Mouse (Mus musculus): ENCODE measurements around the gene Amdhd2.

Gene Amdhd2

DNA sequence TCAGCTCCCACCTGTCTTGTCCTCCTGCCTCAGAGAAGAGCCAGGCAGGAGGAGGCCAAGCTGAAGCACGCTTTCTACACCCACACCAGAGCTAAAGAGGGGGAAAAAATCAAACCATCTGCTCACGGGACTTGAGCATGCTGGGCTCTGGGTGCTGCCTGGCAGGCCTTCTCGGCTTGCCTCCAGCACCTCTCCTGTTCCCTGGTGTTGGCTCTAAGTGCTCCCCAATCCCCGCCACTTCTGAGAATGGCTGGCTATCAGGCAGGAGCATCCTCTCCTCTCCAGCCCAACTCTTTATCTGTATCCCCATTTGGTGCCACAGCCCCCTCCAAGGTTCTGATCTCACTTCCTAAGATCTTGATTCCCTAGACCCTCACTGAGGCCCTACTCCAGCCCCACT lies 35.7 kb upstream of the Amdhd2 start:
- in situ Hi-C loops (cut with MboI; ENCODE audit: low sequenced_read_pairs), result no loop called here

DNA sequence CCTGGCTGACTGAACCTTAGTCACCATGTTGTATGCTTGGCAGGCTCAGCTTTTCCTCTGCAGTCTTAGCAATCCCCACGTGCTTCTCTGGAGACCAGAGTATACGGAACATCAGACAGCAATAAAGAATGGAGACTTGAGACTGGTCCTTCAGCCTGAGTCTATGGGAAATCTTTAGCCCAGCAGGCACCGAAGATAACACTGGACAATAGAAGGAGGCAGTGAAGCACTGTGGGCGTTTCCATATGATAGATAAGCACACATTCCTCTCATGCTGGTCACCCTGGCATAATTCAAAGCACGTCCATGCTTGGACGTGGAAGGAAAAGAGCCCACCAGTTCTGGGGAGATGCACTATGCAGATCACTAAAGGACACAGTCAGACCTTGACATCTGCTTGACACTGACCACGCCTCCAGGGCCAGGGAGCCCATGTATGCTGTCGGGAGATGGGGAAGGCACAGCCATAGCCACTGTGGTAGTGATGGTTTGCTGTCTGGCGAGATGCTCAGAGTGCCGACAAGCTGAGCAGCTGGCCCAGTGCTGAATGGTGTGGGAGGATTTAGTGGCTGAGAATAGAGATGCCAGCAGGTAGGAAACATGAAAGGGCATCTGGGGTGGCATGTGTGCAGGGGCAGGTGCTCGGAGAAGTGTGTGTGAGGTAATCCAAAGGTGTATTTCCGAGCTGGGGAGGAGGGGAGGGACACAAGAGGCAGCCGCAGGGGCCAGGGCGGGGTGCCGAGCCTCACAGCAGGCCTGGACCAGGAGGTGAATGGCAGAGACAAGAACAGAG lies 33.7 kb upstream of the Amdhd2 start:
- in situ Hi-C loops (cut with MboI; ENCODE audit: low sequenced_read_pairs), result no loop called here

DNA sequence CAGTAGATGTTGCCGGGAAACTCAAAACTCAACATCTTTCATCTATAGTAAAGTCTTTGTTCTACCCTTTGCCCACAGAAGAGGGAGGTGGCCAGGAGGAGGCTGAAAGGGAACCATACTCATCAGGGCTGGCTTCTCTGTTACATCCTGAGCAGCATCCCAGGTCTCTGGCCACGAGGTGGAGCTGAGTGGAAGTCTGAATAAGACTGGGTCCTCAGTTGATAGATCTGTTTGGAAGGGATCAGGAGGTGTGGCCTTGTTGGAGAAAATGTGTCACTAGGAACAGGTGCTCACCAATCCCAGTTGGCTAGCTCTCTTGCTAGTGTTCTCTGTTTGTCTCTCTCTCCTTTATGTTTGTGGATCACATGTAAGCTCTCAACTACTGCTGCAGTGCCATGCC lies 31.8 kb upstream of the Amdhd2 start:
- in situ Hi-C loops (cut with MboI; ENCODE audit: low sequenced_read_pairs), result no loop called here

DNA sequence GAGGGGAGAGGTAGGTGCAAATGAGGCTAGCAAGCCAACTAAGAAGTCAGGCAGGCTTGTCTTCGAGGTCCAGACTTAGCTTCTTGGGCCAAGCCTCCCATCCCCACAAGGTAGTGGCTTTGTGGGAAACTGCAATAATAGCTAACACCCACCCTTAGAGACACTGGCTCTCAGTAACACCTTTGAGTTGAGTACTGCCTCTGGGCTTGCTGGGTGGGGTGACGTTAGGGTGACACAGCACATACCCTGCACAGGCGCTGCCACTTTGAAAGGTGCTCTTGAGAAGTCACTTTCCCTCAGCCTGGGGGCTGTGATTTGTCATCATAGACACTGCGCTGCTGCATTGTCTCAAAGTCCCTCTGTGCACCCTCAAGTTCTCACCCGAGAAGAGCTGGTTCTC lies 30.2 kb upstream of the Amdhd2 start:
- in situ Hi-C loops (cut with MboI; ENCODE audit: low sequenced_read_pairs), result no loop called here

DNA sequence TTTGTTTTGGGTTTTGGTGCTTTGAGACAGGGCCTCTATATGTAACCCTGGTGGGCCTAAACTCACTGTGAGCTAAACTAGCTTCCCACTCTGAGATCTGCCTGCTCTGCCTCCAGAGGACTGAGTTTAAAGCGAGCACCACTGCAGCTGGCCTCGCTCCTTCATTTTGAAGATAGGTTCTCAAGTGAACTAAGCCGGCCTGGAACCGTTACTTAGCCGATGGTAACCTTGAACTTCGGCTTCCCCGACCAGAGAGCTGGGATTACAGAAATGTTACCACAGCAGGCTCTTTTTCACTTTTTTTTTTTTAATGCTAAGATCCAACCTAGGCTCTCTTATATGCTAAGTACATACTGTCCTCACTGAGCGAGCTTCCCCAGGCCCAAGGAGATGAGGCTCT lies 29.7 kb upstream of the Amdhd2 start:
- in situ Hi-C loops (cut with MboI; ENCODE audit: low sequenced_read_pairs), result no loop called here

DNA sequence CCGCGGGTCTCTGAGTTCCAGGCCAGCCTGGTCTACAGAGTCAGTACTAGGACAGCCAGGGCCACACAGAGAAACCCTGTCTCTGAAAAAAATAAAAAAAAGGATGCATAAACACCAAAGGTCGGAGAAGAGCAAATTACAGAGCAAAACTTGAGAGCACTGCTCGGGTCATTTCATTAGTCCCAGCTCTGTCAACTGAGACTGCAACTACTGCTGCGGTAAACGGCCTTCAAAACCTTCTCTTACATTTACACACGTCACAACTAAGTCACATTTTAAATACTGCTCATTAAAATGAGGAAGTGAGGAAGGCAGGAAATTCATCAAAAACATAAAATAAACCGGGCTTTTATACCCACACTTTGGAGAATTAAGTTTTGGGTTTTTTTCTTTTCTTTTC lies 29.3 kb upstream of the Amdhd2 start:
- in situ Hi-C loops (cut with MboI; ENCODE audit: low sequenced_read_pairs), result no loop called here

DNA sequence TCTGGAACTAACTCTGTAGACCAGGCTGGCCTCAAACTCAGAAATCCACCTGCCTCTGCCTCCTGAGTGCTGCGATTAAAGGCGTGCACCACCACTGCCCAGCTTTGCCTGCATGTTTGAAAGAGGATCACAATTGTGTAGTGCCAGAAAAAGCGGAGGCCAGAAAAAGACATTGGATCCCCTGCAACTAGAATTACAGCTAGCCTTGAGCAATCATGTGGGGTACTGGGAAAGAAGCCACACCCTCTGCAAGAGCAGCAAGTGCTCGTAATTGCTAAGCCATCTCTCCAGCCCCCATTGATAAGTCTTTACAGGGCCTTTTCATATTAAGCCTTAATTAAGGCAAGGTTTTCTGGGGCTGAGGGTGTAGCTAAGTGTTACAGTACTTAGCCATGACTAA lies 27.9 kb upstream of the Amdhd2 start:
- in situ Hi-C loops (cut with MboI; ENCODE audit: low sequenced_read_pairs), result no loop called here

DNA sequence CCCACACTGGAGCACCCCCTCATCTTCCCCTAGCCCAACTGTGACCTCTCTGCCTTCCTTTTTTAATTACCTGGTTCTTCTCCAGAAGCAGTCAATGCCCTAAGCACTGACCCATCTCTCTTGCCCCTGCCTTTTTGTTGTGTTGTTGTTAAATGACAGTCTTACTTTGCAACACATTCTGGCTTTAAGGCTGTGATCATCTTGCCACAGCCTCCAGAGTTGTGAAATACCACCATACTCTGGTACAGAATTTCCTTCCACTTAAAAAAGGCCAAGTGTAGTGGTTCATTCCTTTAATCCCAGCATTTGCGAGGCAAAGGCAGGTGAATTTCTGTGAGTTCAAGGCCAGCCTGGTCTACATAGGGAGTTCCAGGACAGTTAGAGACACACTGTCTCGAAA lies 27.4 kb upstream of the Amdhd2 start:
- in situ Hi-C loops (cut with MboI; ENCODE audit: low sequenced_read_pairs), result no loop called here

DNA sequence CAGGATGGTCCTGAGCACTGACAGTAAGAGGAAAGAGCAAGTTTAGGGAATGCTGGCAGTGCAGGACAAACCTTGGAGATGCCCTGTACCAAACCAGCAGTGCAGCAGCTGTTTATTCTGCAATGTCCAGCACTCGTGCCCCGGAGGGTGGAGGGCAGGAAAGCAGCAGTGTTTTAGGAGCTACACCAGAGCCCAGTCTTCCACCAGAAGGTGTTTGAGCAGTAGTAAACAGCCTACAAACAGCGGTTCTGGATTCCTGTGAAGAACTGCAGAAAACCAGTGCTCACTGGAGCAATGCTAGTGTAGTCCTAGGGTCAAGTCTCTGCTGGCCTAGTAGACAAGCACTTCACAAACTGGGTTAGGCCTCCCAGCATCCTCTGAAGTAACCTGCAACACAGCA lies 10.7 kb upstream of the Amdhd2 start:
- in situ Hi-C loops (cut with MboI; ENCODE audit: low sequenced_read_pairs), result no loop called here

DNA sequence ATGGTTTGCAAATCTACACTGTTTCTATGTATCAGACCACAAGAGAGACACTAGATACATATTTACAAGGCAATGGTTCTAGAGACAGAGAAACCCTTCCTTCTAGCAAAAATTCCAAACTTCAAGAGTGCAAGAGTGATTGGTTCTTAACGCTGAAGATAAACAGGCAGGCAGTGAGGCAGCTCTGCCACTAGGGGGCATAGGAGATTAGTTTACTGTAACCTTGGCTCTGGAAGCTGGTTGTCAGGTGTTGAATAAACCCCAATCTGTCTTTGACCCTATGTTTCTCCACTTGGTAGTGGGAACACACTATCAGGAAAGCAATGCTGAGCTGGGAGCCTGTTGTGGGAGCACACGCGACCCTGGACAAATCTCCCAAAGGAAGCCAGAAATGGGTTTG lies 9.9 kb upstream of the Amdhd2 start:
- in situ Hi-C loops (cut with MboI; ENCODE audit: low sequenced_read_pairs), result no loop called here

DNA sequence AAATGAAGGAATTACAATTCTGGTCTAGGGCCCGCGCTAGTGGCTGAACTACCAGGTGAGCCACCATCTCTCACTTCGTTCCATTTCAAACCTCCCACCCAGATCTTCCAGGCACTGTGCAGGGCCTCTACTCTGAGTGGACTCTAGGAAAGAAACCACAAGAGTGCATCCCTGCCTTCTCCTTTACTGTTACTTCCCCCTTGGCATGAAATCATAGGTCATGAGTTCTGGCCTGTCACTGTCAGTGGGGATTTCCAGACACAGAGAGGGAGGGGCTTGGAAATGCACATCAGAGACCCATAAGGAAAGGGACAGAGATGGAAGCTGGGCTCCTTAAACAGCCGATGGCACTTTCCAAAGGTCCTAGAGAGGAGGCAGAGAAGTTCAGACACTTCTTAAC lies 8.2 kb upstream of the Amdhd2 start:
- in situ Hi-C loops (cut with MboI; ENCODE audit: low sequenced_read_pairs), result no loop called here

DNA sequence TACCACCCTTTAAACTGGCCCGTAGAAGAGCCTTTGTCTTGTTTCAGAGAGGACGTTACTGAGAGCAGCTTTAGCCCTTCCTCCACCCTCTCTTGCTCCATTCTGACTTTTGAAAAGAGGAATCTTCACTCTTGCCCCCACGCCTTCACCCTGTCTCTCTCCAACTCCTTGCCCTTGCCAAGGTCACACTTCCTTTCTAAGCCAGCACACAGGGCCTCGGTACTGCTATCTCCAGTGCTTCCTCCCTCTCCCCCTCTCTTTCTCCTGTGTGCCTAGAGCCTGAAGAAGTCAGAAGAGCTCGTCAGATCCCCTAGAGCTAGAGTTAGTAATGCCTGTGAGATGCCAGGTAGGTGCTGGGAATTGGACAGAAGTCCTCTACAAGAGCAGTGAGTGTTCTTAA lies 7.2 kb upstream of the Amdhd2 start:
- in situ Hi-C loops (cut with MboI; ENCODE audit: low sequenced_read_pairs), result no loop called here

DNA sequence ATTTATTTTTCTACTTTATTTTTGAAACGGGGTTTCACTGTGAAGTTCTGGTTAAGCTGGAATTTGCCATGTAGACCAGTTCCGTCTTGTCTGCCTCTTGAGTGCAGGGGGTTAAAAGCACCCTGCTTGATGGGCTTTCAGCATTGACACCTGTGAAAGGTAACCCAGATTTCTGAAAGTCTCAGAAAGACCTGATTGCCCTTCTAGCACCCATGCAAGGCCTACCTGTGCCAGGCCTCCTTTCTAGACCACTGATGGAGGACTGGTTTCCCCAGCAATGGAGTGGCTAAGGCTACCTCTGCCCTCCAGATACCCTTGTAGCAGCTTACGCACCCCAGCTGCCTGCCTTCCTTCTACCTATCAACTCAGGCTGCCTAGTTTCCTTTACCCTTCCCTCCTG lies 6.6 kb upstream of the Amdhd2 start:
- in situ Hi-C loops (cut with MboI; ENCODE audit: low sequenced_read_pairs), result no loop called here

DNA sequence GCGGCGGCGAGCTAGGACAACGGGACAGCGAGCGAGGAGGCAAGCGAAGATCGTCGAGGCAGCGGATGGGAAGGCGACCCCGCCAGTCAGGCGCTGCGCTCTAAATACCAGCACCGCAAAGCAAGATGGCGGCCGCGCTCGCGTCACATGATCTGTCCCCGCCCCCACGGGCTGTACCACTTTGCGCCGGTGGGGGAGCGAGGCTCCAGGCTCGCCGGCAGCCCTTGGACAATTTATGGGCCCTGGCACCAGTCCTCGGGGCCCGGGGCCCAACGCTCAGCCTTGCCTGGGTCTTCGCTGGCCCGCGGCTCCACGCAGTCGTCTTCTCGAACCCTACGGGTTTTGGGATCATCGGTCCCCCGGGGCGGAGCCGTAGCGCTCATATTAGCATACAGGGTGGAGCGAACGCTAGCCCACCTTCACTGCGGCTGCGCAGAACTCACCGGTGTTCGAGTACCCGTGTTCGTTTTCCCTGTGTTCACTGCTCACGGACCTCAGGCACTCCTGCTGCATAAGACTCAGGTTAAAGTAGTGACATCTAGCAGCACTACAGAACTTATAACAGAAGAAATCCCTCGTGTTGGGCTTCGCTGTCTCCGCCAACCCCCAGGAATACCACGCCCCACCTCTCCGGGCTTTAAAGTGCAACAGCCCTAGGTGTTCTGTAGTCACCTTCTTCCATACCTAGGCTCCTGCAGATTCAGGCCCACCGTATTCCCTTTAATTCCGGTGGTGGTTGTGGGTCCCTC lies 5.9 kb upstream of the Amdhd2 start, which contains the start of gene Atp6v0c:
Gene Atp6v0c, minus strand, starts transcription at position 386 of the 749 bp plus-strand sequence.
- in situ Hi-C loops (cut with MboI; ENCODE audit: low sequenced_read_pairs), result no loop called here

DNA sequence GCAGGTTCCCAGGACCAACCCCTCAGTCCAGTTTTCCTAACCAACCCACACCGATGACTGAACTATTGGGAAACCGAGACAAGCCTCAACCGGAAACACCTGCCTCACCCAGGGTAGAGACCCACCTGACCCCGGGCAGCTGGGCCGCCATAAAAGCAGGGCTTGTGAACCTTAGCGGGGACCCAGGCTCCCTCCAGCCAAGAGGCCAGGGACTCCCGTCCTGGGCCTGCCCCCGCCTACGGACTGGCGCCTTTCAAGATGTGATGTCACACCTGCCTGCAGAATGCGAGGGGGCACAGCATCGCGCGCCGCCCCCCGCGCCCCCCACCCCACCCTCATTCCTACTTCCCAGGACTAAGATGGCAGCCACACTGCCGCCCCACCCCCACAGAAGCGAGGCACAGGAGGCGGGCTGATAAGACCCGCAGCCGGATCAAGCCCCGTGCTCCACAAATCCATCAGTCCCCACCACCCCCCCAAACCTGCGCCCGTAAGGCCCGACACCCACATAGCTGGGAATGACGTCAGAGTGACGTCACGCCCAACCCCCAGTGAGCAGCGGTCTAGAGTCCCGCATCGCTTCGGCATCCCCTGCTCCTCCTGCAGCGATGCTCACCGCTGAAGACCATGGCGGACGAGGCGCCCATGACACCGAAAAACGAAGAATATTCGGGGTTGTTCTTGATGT lies 5.2 kb upstream of the Amdhd2 start:
- in situ Hi-C loops (cut with MboI; ENCODE audit: low sequenced_read_pairs), result no loop called here

DNA sequence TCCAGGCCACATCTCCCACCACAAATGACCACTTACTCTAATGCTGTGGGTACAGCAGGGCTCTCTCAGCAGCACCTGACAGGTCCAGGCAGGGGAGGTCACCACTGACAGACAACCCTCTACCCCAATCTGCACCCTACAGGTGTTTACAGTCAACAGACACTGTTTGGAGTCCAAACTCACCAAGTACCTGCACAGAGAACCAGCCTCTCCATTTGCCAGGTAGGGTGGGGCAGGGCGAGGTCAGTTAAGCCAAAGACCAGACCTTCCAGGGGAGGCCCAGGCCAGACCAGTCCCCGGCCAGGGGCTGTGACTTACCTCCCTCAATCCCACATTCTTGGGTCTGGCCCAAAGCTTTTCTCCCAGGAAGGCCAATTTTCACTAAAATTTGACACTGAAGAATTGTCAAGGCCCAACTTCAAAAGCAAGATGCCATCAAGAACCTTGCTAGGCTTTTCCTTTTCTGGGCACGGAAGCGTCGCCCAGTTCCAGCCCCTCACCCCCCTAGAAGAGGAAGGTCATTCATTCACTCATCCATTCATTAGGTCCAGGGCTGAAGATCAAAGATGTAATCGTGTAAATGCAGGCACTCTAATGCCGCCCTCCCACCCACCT lies 4.4 kb upstream of the Amdhd2 start:
- in situ Hi-C loops (cut with MboI; ENCODE audit: low sequenced_read_pairs), result no loop called here

DNA sequence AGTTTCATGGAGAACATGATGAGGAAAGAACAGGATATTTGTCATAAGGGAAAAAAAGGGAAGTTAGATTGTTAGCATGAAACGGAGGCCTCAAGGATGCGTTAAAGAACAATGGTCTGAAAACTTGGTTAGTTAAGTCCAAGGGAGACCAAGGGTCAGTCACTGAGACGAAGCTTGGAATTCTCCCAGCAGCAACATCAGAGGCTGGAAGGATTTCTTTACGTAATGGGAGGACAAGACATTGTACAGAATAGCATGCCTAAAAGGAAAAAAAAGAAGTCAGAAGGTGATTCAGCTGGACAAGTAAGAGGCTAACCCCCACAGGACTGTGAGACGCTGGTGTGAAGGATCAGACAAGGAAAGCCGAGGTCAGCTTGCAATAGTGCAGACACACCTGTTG lies 3.6 kb upstream of the Amdhd2 start:
- in situ Hi-C loops (cut with MboI; ENCODE audit: low sequenced_read_pairs), result no loop called here

DNA sequence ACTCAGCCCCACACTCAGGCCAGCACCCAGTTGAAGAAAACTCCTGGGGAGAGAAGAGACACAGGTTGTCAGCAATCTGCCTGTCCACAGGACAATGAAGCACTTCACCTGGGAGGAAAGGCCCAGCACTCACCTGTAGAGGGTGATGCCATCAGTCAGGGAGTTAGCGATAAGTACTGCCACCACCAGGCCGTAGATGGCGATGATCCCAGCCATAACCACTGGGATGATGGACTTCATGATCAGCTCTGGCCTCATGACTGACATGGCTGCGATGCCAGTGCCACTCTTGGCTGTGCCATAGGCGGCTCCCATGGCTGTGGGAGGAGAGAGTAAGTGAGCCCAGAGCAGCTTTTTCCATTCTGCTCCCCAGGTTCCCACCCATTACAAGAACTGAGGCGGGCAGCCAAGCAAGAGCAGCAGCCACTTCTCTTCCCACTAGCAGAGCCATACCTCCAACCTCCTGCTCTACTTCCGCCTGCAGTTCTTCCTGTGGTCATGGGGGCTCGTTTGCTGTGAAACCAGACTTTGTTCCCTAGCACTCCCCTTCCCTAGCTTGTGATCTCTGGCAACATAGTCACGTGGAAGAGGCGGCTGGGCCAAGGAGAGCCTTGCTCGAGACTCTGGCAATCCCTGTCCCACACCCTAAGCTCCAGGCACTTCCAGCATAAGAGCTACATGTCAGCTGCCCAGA lies 1.1 kb upstream of the Amdhd2 start:
- in situ Hi-C loops (cut with MboI; ENCODE audit: low sequenced_read_pairs), result no loop called here

DNA sequence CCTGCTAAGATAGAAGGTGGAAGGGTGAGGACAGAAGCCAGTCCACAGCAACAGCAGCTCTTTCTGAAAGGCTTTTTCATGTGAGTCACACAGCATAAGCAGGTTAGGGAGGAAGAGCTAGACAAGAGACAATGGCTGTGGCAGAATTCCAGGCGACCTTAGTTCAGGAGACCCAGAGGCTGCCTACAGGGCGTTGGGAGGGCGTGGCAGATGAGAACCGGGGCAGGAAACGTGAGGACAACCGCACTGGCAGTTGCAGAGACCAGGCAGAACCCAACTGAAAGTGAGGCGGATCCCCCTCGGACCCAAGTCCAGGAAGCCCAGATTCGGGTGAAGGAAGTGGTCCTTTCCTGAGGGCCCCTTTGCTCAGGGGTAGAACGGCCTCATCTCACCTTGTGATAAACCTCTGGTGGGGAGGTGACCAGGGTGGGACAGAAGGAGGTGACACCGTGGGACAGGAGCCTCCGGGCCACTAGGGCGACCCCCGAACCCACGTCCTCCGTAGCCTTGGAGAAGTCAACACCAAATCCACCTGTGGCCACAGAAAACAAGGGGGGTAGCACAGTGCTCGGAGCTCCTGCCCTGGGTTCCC lies 886 bp downstream of the Amdhd2 start:
- in situ Hi-C loops (cut with MboI; ENCODE audit: low sequenced_read_pairs), result no loop called here

DNA sequence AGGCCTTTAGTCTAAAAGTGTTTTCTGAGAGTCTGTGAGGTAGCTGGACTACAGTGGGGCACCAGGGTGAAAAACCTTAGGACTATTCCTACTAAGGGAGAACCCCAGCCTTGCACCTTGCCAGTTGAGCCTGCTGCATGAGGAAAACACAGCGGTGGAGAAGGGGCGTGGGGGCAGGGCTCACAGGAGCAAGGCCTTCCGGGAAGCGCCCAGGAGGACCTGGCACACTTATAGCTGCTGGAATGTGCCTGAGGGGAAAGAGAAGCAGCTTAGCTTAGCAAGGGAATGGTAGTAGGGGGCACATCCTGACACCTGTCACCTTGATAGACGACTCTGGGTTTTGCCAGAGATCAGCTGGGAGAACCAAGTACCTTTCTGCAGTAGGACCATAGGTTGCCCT lies 2.1 kb downstream of the Amdhd2 start:
- in situ Hi-C loops (cut with MboI; ENCODE audit: low sequenced_read_pairs), result no loop called here

DNA sequence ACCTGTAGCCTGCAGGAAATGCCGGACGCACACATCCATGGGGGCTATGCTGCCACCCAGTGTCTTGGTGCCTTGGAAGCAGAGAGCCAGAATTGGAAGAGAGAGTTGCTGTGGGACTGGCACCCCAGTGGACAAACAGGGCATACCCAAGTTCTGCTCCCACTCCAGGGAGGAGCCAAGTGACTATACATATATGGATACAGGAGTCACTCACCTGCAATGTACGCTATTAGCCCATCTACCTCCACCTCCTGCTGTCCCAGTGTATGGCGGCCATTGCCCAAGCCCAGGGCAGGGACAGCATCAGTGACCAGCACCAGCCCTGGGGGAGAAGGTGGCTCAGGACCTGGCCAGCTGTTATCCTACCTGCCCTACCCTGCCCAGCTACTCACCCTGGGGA lies 6.0 kb downstream of the Amdhd2 start:
- in situ Hi-C loops (cut with MboI; ENCODE audit: low sequenced_read_pairs), result no loop called here
